Mouse (Mus musculus): ENCODE measurements around the gene Tia1. TPM values are rescaled to one million over a fixed set of nuclear protein-coding genes. Genes with fewer than 3 reads are reported as not detected.

Gene Tia1
- total RNA-seq (2018; cell fraction: chromatin; rRNA removed) = 100 to 1,000 TPM in 19 of 26 experiments, 10 to 100 TPM in 7; 49.4 to 334 (median 192) TPM
- total RNA-seq (2018; cell fraction: cytosol; rRNA removed) = 10 to 100 TPM in 11 of 26 experiments, 1 to 10 TPM in 15; 4.2 to 21.6 (median 9.6) TPM
- 100 to 1,000 TPM in 11 of 26 experiments, 10 to 100 TPM in 15; 27.4 to 211 (median 85.4) TPM for total RNA-seq (2018; cell fraction: nucleus; rRNA removed)
- polyA plus RNA-seq (2018) = 11.3 to 18.2 TPM (median 14.0 TPM) in 3 replicates

DNA sequence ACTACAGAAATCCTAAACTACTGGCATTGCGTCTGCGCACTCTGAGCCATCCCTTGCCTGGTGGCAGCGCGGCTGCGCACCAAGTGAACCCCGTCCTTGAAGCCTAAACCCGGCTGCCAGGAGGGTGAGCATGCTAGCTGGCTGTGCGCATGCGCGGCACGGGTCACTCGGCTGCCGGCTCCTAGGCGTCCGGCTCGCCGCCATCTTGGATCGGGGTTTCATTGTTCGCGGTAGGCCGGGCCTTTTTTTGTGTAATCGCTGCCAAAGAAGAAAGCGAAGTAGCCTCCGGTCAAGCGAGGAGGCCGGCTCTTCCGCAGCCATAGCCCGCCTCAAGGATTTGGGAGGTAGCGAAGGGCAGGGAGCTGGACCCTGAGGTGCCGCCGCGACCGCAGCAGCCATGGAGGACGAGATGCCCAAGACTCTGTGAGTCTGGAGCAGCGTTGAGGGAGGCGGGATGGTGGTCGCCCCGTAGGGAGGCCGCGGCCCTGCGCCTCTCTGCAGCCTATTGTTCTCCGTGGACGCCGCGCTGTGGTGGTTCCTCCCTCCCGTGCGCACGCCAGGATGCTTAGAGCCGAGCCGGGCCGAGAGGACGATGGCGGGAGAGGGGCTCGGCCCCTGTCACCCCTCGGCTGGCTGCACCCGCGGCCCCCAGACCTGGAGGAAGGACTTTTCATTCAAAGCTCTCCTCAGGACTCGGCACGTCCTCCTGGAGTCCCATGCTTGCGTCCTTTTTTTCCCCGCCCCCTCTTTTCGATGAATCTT is at the start of gene Tia1:
Gene Tia1, plus strand, starts transcription at position 120 of the 762 bp plus-strand sequence.
- Histone ChIP-seq H3K79me2 (ENCODE audit: inconsistent target) (peaks cover 47% of the 10 kb centered on the region), H3K36me3 (ENCODE audit: inconsistent target) (no peaks in the 10 kb centered on the region), H3K4me3 (ENCODE audit: inconsistent target) (peak within 1 kb of the TSS; percentile 75), H3K27ac (peak within 1 kb of the TSS; percentile 79)
- WGBS (ENCODE audit: missing documents) = 1% methylated on average over 61 of the region's 62 CpGs

DNA sequence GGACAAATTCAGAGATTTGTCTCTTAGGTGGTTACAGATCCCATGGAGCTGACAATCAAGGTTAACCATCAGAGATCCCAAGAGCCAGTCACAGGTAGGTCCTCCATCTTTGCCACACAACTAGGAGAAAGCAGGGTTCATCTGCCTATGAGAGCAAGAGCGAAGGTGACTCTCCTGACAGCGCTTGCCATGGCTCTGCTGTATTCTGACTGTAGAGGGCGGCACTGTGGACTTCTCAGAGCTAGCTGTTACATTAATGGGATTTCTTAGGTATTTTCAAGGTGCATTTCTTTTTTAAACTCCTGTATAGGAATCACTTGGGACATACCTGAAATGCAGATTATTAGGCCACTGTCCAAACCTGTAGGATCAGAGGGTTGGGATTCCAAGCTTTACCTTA is 49.1 kb upstream of the Tia1 start:
- 97% methylated on average over 3 of the region's 3 CpGs for WGBS (ENCODE audit: missing documents)
- Histone ChIP-seq H3K36me3 (ENCODE audit: inconsistent target) (no peaks in the 10 kb centered on the region), H3K27ac (no peak overlapping the region), H3K79me2 (ENCODE audit: inconsistent target) (no peaks in the 10 kb centered on the region), H3K4me3 (ENCODE audit: inconsistent target) (no peak overlapping the region)

DNA sequence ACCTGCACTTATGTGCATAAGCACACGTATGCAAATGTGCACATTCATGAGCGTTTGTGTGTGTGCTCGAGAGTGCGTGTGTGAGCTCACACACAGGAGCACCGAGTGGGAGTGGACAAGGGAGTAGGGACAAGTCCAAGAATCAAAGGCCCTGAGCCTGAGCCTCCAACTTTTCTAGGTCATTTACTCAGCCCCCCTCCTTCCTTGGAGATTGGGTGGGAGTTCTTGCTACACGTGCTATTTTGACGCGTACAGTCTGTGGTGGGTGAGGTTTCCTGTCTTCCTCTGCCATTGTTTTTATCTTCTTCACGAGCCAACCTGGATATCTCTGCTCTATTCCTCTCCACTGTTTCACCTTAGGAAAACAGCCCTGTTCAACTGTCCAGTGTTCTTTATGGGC is 47.1 kb upstream of the Tia1 start:
- no peak overlapping the region for H3K27ac ChIP-seq
- WGBS (ENCODE audit: missing documents) = 60% methylated on average over 9 of the region's 9 CpGs
- no peaks in the 10 kb centered on the region for H3K79me2 ChIP-seq (ENCODE audit: inconsistent target)
- H3K36me3 ChIP-seq (ENCODE audit: inconsistent target) = no peaks in the 10 kb centered on the region
- H3K4me3 ChIP-seq (ENCODE audit: inconsistent target) = no peak overlapping the region

DNA sequence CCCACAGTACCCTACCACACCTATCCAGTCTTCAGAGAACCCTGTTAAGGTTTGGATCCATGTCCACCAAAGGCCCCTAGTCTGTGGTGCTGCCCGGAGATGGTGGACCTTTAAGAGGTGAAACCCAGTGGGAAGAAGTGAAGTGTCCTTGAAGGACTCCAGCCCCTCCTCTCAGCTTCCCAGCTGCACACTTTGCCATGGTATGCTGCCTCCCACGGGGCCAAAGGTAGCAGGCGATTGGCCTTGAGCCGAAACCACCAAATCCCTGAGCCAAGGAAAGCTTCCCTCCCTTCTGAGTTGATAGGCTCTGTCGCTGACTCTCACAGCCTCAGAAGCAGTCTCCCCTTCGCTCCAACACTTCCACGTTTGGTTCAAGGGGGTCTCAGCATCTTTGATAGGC is 43.3 kb upstream of the Tia1 start:
- no peaks in the 10 kb centered on the region for H3K36me3 ChIP-seq (ENCODE audit: inconsistent target)
- WGBS (ENCODE audit: missing documents) = 83% methylated on average over 7 of the region's 7 CpGs
- no peak overlapping the region for H3K4me3 ChIP-seq (ENCODE audit: inconsistent target)
- H3K79me2 ChIP-seq (ENCODE audit: inconsistent target) = no peaks in the 10 kb centered on the region
- H3K27ac ChIP-seq = no peak overlapping the region

DNA sequence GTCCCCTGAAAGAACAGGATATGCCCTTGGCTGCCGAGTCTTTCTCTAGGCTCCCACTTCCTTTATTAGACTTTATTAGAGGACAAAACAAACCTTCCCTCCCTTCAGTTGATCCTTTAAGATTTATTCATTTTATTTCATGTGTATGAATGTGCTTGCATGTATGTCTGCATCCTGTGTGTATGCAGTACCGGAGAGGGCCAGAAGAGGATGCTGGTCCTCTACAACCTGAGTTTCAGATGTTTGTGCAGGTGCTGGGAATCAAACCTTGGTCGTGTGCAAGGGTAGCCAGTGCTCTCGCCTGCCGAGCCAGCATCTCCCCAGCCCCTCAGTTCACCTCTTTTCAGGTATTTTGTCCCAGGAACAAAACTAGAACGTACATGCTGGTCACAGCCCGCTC is 42.6 kb upstream of the Tia1 start:
- no peak overlapping the region for H3K4me3 ChIP-seq (ENCODE audit: inconsistent target)
- no peaks in the 10 kb centered on the region; the same call in 1 of the 2 replicates for H3K79me2 ChIP-seq (ENCODE audit: inconsistent target)
- H3K27ac ChIP-seq = no peak overlapping the region
- no peaks in the 10 kb centered on the region for H3K36me3 ChIP-seq (ENCODE audit: inconsistent target)
- WGBS (ENCODE audit: missing documents) = 88% methylated on average over 7 of the region's 7 CpGs

DNA sequence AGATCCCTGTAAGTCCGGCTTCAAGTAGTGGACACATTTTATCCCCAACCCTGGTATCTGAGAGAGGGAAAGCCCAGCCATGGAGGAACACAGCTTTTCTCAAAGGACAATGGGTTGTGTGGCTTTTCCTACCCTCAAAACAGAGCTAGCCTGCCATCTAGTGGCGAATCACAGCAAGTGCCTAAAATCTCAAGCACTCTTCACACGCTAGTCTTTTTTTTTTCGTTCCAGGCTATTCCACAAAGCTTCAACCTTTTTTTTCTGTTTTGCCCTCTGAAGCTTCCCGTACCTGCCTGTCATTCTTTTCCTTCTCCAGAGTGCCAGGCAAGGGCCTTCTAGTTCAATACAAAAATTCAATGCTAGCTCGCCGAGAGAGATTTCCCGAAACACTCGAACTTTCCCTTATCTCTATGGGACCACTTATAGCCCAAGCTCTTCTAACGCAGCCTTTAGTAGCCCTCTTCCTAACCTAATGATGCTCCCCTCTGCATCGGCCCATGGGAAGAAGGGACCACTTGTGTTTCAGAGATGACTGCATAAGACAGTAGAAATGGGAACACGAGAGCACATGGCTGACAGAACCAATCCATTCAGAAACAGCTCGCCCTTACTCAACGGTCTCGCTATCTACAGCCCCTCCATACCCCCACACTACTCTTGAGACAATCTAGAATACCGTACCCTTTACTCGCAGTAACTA is 39.4 kb upstream of the Tia1 start:
- WGBS (ENCODE audit: missing documents) = 1% methylated on average over 16 of the region's 17 CpGs
- Histone ChIP-seq H3K4me3 (ENCODE audit: inconsistent target) (peak overlapping the region; percentile 51), H3K36me3 (ENCODE audit: inconsistent target) (no peaks in the 10 kb centered on the region), H3K79me2 (ENCODE audit: inconsistent target) (no peaks in the 10 kb centered on the region; the same call in 1 of the 2 replicates), H3K27ac (no peak overlapping the region)

DNA sequence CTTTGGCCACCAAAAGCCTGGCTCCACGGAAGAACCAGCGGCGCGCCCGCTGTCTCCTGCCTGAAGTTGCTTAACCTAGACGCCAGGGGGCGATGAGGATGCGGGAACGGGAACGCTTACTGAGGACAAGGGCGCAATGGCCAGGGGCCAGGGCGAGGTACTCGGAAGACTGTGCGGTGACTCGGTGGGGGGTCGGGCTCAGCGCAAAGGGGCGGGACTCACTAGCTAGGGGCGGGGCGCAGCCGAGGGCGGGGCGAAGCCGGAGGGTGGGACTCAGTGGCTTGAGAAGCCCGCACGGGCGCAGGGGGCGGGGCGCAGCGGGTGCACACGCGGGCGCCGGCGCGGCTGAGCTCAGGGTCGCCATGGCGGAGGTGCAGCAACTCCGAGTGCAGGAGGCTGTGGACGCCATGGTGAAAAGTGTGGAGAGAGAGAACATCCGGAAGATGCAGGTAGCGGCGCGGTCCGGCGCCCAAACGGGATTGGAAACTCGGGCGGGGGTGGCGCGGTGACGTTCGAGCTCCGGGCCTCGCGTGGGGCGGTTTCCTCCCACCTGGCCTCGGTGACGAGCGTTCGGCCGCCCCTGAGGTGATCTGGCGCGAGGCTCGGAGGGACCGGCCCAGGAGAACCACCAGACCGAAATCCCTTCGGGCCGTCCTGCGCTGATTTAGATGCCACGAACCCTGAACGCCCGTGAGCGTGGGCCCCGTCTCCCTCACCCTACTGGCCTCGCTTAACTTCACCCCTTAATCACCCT is 38.5 kb upstream of the Tia1 start, which contains the start of gene Fam136a:
Gene Fam136a, plus strand, starts transcription at position 276 of the 754 bp plus-strand sequence.
- no peaks in the 10 kb centered on the region; the same call in 1 of the 2 replicates for H3K79me2 ChIP-seq (ENCODE audit: inconsistent target)
- 0 out of 2 replicates have a peak within 1 kb of the TSS, but pooled peaks have one; percentile 21 for H3K27ac ChIP-seq
- 0% methylated on average over 61 of the region's 76 CpGs for WGBS (ENCODE audit: missing documents)
- H3K36me3 ChIP-seq (ENCODE audit: inconsistent target) = no peaks in the 10 kb centered on the region
- H3K4me3 ChIP-seq (ENCODE audit: inconsistent target) = peak within 1 kb of the TSS; percentile 59

DNA sequence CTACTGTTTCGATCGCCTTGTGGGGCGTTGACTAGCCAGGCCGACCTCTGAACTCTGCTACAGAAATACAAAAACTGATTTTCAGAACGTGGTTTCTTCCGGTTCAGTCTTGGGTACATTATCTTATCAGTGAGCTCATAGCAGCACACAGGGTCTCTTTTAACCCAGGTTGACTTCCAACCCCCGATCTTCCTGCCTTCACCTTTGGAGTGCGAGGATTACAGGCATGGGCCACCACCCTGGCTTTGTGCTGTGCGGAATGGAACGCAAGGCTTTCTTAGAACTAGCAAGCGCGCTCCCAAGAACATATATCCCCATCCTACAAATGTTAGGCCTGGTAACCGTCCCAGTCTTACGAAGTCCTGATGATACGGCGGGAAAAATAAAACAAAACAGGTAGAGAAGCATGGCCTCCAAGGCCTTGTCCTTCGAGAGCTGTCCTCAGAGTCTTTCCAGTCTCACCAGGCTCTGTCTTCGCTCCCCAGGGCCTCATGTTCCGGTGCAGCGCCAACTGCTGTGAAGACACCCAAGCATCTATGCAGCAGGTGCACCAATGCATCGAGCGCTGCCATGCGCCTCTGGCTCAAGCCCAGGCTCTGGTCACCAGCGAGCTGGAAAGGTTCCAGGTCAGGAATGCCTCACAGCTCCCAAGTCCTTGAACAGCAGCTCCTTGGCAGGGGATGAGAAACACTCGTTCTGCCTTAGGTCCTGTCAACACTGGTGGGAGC is 37.7 kb upstream of the Tia1 start:
- 60% methylated on average over 25 of the region's 25 CpGs for WGBS (ENCODE audit: missing documents)
- Histone ChIP-seq H3K79me2 (ENCODE audit: inconsistent target) (no peaks in the 10 kb centered on the region; the same call in 1 of the 2 replicates), H3K27ac (0 out of 2 replicates have a peak overlapping the region, but pooled peaks have one; percentile 21), H3K4me3 (ENCODE audit: inconsistent target) (peak overlapping the region; percentile 59), H3K36me3 (ENCODE audit: inconsistent target) (no peaks in the 10 kb centered on the region)

DNA sequence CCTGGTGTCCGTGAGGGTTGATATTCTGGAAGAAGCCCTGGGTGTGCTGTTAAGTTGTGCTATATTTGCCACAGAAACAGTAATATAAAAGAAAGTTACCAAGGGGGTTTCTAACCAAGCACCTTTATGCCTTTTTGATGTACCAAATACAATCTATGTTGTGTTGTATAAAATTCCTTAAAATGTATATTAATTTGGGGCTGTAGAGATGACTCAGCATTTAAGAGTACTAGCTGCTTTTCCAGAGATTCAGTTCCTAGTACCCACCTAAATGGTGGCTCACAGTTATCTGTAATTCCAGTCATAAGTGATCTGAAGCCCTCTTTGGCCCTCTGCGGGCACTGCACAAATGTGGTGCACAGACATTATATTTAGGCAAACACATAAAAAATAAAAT is 37.2 kb upstream of the Tia1 start:
- 94% methylated on average over 2 of the region's 2 CpGs for WGBS (ENCODE audit: missing documents)
- no peak overlapping the region for H3K27ac ChIP-seq
- peaks cover 4% of the 10 kb centered on the region for H3K79me2 ChIP-seq (ENCODE audit: inconsistent target)
- no peaks in the 10 kb centered on the region for H3K36me3 ChIP-seq (ENCODE audit: inconsistent target)
- no peak overlapping the region for H3K4me3 ChIP-seq (ENCODE audit: inconsistent target)

DNA sequence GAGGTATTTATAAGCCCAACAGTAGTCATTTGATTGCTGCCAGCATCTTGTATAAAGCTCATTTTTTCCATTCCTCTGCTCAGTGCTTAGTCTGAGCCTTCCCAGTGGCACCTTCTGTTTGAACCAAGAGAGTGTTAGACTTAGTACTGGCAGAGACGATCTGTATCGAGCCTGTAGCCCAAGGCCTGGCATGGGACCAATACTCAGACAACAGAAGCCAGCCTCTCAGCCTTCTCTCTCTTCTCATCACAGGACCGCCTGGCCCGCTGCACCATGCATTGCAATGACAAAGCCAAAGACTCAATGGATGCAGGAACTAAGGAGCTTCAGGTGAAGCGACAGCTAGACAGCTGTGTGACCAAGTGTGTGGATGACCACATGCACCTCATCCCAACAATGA is 35.5 kb upstream of the Tia1 start:
- Histone ChIP-seq H3K79me2 (ENCODE audit: inconsistent target) (peaks cover 20% of the 10 kb centered on the region), H3K27ac (no peak overlapping the region), H3K36me3 (ENCODE audit: inconsistent target) (no peaks in the 10 kb centered on the region), H3K4me3 (ENCODE audit: inconsistent target) (no peak overlapping the region)
- 94% methylated on average over 5 of the region's 5 CpGs for WGBS (ENCODE audit: missing documents)

DNA sequence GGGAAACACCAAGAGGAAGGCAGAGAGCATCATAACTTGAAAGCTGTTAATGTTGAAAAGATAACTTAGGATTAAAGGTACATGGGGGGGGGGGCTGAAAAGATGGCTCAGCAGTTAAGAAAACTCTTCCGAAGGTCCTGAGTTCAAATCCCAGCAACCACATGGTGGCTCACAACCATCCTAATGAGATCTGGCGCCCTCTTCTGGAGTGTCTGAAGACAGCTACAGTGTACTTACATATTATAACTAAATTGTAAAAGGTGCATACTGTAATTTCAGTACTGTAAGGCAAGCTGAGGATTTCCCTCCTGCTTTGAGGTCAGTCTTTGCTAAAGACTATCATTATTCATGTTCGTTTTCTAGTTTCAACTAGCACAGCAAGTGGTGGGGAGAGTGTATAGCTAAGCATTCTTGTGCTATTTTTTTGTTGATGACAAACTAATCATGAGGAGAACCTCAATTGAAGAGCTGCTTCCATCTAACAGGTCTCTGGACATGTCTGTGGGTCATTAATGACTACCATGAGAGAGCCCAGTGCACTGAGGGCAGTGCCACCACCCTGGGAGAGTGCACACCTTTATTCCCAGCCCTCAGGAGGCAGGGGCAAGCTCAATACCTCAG is 33.8 kb upstream of the Tia1 start:
- Histone ChIP-seq H3K27ac (0 out of 2 replicates have a peak overlapping the region, but pooled peaks have one; percentile 72), H3K79me2 (ENCODE audit: inconsistent target) (peaks cover 38% of the 10 kb centered on the region), H3K36me3 (ENCODE audit: inconsistent target) (no peaks in the 10 kb centered on the region), H3K4me3 (ENCODE audit: inconsistent target) (no peak overlapping the region)
- WGBS (ENCODE audit: missing documents) = 82% methylated on average over 3 of the region's 3 CpGs

DNA sequence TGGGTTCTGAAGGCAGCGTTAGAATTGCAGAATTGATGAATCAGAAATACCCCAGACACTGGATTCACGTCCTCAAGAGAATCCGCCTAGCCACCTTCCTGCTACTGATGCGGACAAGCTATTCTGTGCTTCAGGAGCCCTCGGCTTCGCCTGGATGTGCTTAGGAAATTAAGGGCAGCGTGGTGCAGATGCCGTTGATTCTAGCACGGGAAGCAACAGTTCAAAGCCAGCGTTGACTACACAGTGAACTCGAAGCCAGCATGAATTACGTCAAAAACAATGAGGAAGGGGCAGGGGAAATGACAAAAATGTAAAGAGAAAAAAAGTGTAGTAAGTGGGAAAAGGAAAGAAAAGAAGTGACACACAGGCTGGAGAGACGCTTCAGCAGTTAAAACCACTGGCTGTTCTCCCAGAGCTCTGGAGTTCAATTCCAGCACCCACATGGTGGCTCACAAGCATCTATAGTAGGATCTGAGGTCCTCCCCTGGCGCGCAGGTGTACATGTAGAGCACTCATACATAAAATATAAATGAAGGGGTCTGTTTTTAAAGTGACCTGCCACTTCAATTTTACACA is 33.2 kb upstream of the Tia1 start, which contains the start of gene Snrpg:
Gene Snrpg, plus strand, starts transcription at position 541 of the 576 bp plus-strand sequence.
- H3K27ac ChIP-seq = peak within 1 kb of the TSS; percentile 72
- 16% methylated on average over 15 of the region's 15 CpGs for WGBS (ENCODE audit: missing documents)
- peak within 1 kb of the TSS; percentile 82 for H3K4me3 ChIP-seq (ENCODE audit: inconsistent target)
- H3K79me2 ChIP-seq (ENCODE audit: inconsistent target) = peaks cover 44% of the 10 kb centered on the region
- H3K36me3 ChIP-seq (ENCODE audit: inconsistent target) = no peaks in the 10 kb centered on the region

DNA sequence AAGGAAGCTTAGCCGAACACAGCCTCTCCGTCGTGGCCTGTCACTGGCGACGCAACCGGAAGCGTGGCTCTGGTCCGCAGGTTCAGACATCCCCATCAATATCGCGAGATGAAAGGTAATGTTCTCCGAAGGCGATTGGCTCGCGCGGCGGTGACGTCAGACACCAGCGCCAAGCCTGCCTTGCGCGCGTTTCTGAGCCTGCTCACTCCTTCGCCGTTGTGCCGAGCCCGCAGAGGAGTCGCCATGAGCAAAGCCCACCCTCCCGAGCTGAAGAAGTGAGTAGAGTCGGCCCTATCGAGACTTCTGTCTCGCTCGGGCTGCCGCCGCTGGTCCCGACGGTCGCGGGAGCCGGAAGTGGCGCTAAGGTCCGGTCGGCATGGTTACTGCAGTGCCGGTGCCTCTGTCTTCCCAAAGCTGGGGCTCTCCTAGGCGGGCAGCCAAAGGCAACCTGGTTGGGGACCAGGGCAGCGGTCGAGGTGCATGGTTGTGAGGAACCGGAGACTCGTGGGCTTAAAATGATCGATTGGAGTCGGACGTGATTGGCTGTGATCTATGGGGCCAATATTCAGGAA is 32.6 kb upstream of the Tia1 start:
- peak overlapping the region; percentile 72 for H3K27ac ChIP-seq
- WGBS (ENCODE audit: missing documents) = 0% methylated on average over 50 of the region's 50 CpGs
- 0 out of 2 replicates have a peak, but pooled peaks cover under 1% of the 10 kb centered on the region for H3K36me3 ChIP-seq (ENCODE audit: inconsistent target)
- peak overlapping the region; percentile 82 for H3K4me3 ChIP-seq (ENCODE audit: inconsistent target)
- peaks cover 45% of the 10 kb centered on the region for H3K79me2 ChIP-seq (ENCODE audit: inconsistent target)
